ENCODE assay signal across 11 mouse cellular contexts in the genomic region with DNA sequence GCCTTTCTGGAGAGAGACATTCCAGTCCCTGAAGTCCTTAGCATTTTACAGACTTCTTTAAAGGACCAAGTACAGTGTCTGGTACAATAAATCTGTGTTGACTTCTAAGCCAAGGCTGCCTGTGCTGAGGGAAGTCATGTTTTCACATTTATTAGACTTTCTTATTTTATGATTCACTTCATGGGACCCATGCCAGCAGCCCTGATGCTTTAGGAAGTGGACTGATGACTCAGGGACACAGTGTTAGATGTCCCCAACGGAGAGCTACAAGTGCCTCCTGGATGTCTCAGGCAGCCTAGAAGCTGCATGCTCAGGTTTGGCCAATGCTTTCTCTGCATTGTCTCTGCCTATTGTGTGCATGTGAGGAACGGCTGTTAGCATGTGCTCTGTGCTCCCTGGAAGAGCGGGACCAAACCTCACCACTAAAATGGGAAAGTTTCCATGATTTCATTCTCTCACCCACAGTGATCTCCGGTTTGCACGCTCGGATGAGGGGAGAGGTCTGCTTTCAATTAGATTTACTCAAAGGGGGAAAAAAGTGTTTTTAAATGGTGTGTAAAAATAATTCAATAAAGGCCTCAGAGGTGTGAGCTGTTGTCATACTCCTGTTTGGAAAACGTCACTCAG.
DNase-seq lines count a peak whose midpoint lies in the region; ATAC-seq and TF ChIP-seq lines count a peak whose summit lies in the region.
"Had no signal": no experiment of that assay in that cellular context is flagged by ENCODE, and none has a peak within 500 bp of the region (broad histone marks: within the 10 kb centered on the region; RNA-seq: fewer than 3 reads in every experiment).

No protein-coding gene starts in this region.

- WGBS in kidney, postnatal 0 days, result 62% methylated on average over 7 of the region's 7 CpGs
- WGBS in limb, embryonic 13.5 days, result 18% methylated on average over 7 of the region's 7 CpGs

- no peaks in the 10 kb centered on the region for H3K27me3 ChIP-seq in kidney, postnatal 0 days (ENCODE audit: insufficient read depth, low read length)
- H3K27me3 ChIP-seq in limb, embryonic 13.5 days, result peaks cover 40% of the 10 kb centered on the region

- no peak for ATAC-seq in kidney, postnatal 0 days (replicated peaks; ENCODE audit: low FRiP score, low read depth)
- peak; percentile 88 for ATAC-seq in limb, embryonic 13.5 days (ENCODE audit: low FRiP score, low read depth)
- ATAC-seq in activated CD4-positive, CD25-positive, alpha-beta regulatory T cell, adult 4 months, result no peak
- ATAC-seq: hindbrain, embryonic 16.5 days had no signal

- TF ChIP-seq CTCF in kidney, postnatal 0 days (IDR thresholded peaks at IDR 0.05; ENCODE audit: low read depth), result no peak

- no peaks in the 10 kb centered on the region for H3K36me3 ChIP-seq in kidney, postnatal 0 days (ENCODE audit: insufficient read depth, low read length)
- no peaks in the 10 kb centered on the region for H3K36me3 ChIP-seq in limb, embryonic 13.5 days

- peak; percentile 71 for DNase-seq in kidney, postnatal 0 days (ENCODE audit: low spot score)
- DNase-seq in kidney, adult 18-20 months, result no peak
- DNase-seq in adrenal gland, postnatal 10 days, result peak; percentile 84
- peak; percentile 19 for DNase-seq in gastrocnemius, postnatal 25 days
- no peak for DNase-seq in spleen, postnatal 10 days (ENCODE audit: low spot score in 2 of 2)
- no peak for DNase-seq in layer of hippocampus, adult 9-11 months
- DNase-seq: right cerebral cortex, postnatal 14 days had no signal

- no peaks in the 10 kb centered on the region for H3K4me1 ChIP-seq in kidney, postnatal 0 days (replicated peaks; ENCODE audit: insufficient read depth, low read length)
- H3K4me1 ChIP-seq in limb, embryonic 13.5 days, result peaks cover 47% of the 10 kb centered on the region

- H3K9ac ChIP-seq in kidney, postnatal 0 days (ENCODE audit: low read depth, low read length), result no peak overlapping the region
- no peak overlapping the region for H3K9ac ChIP-seq in limb, embryonic 13.5 days

- no peaks in the 10 kb centered on the region for H3K9me3 ChIP-seq in kidney, postnatal 0 days (replicated peaks; ENCODE audit: low read length)
- no peaks in the 10 kb centered on the region for H3K9me3 ChIP-seq in limb, embryonic 13.5 days

- no peak overlapping the region for H3K4me3 ChIP-seq in kidney, postnatal 0 days (replicated peaks; ENCODE audit: low read depth, low read length)
- H3K4me3 ChIP-seq in limb, embryonic 13.5 days, result no peak overlapping the region

- H3K4me2 ChIP-seq in kidney, postnatal 0 days (ENCODE audit: low read length), result no peak overlapping the region
- H3K4me2 ChIP-seq in limb, embryonic 13.5 days (replicated peaks), result peak overlapping the region; percentile 41

- no peak overlapping the region for H3K27ac ChIP-seq in kidney, postnatal 0 days
- H3K27ac ChIP-seq in limb, embryonic 13.5 days, result peak overlapping the region; percentile 83
- H3K27ac ChIP-seq: macrophage had no signal

Comparison
In these comparisons a context has a peak if more than half of its experiments do, and no peak if none do; other contexts are left out.
1. DNase-seq: peak in kidney, postnatal 0 days (single experiment), adrenal gland, postnatal 10 days (single experiment) and gastrocnemius, postnatal 25 days (single experiment); none in kidney, adult 18-20 months (single experiment), spleen, postnatal 10 days (0 of 2) and layer of hippocampus, adult 9-11 months (single experiment).